Mouse (Mus musculus) limb, embryonic 15.5 days (tissue): ENCODE measurements around the gene Ubash3b. TPM values are rescaled to one million over a fixed set of nuclear protein-coding genes. Genes with fewer than 3 reads are reported as not detected.

Experiments used
- ATAC-seq: fragments of 200-750 bp; cut with Nextera tagmentation; 2 replicates; pipeline ENCODE4 v1.8.0; 2017; ENCODE audit warnings: low read depth, moderate TSS enrichment; ENCODE audit not compliant: insufficient number of reproducible peaks, low FRiP score, low TSS enrichment
- H3K27ac ChIP-seq: fragments of 300-500 bp; sonication (generic); 2 replicates; pipeline ENCODE4 v1.5.1; 2015; ENCODE audit warnings: moderate library complexity, mild to moderate bottlenecking, inconsistent platforms
- H3K27me3 ChIP-seq: fragments of 300-500 bp; sonication (generic); 2 replicates; pipeline ENCODE4 v1.6.1; 2015; ENCODE audit warnings: inconsistent platforms
- H3K36me3 ChIP-seq: fragments of 300-500 bp; sonication (generic); 2 replicates; pipeline ENCODE4 v1.6.1; 2015; ENCODE audit warnings: inconsistent platforms
- H3K4me1 ChIP-seq: fragments of 300-500 bp; sonication (generic); 2 replicates; pipeline ENCODE4 v1.6.1; 2015; ENCODE audit warnings: inconsistent platforms
- H3K4me2 ChIP-seq: fragments of 300-500 bp; sonication (generic); 2 replicates; pipeline ENCODE4 v1.6.1; 2015; ENCODE audit warnings: mild to moderate bottlenecking, inconsistent platforms
- H3K4me3 ChIP-seq: fragments of 300-500 bp; sonication (generic); 2 replicates; pipeline ENCODE4 v1.5.1; 2015; ENCODE audit warnings: mild to moderate bottlenecking, inconsistent platforms
- H3K9ac ChIP-seq: fragments of 300-500 bp; sonication (generic); 2 replicates; pipeline ENCODE4 v1.6.1; 2015; ENCODE audit warnings: inconsistent platforms
- H3K9me3 ChIP-seq: fragments of 300-500 bp; sonication (generic); 2 replicates; pipeline ENCODE4 v1.6.1; 2016; ENCODE audit warnings: inconsistent platforms
- WGBS: fragments of 180-500 bp; shearing (Covaris S2); methylation state at CpG from one replicate; pipeline ENCODE4 v1.1.7; 2015; 5-methylcytosine and 5-hydroxymethylcytosine counted together
- polyA plus RNA-seq: library from polyadenylated mRNA; unstranded; fragments of >200 nt; fragmentation: Nextera tagmentation; extraction: Ambion mirVana; gene quantifications from 2 replicates; pipeline ENCODE4 v1.2.1, GENCODE M21; 2015

The Ubash3b gene
- polyA plus RNA-seq, 1 experiment from 2014 or later: 6.8 TPM

DNA sequence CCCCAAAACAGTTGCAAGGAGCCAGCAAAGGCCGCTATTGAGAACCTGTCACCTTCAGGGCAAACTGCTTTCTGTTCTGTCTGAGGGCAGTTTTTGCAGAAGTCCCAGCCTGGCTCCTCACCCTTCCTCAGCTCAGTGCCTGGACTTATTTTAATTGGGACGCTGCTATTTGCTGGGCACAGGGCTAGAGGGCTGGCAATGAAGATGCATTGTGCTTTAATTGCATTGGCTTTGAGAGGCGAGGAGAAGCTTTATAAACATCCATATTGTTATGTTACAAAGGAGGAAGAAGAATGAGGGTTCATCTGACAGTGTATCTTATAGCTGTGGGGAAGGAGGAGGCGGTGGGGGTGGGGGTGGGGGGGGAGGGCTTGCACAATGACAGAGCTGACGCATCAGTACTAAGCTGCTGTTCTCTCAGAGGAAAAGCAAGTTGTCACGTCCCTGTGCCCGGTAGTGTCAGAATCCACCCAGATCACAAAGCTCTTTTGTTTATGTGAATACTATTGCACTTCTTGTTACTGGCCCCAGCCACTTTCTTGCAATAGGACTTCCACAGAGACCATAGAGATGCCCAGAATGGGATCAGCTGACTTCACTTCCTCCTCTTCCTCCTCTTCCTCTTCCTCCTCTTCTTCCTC lies 841 bp downstream of the Ubash3b start:
- no peak overlapping the region for H3K27ac ChIP-seq
- 55% methylated on average over 7 of the region's 7 CpGs for WGBS
- no peak for ATAC-seq

DNA sequence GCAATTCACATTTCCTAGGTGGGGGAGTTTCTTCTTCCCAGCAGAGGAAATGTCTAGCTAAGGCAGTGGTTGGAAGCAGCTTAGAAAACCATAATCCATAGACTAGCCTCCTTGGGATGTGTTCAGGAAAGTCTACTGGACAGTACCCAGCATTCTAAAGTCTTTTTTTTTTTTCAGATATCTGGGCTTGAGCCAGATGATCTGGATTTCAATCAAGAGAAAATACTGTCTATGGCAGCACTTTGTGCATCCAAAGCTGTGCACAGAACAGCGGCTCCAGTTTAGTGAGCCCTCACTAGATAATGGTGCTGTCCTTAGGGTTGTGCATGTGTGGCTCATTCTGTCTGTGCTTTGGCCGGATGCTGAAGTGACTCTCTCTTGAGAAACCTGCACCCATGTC lies 2.3 kb downstream of the Ubash3b start:
- H3K27ac ChIP-seq: no peak overlapping the region

More for the DNA sequence above, 841 bp downstream of the Ubash3b start:
- Histone ChIP-seq H3K9ac (no peak overlapping the region), H3K4me1 (peaks cover 20% of the 10 kb centered on the region), H3K36me3 (no peaks in the 10 kb centered on the region), H3K27me3 (peaks cover 20% of the 10 kb centered on the region; the same call in 1 of the 2 replicates), H3K4me2 (no peak overlapping the region), H3K4me3 (no peak overlapping the region), H3K9me3 (no peaks in the 10 kb centered on the region)

DNA sequence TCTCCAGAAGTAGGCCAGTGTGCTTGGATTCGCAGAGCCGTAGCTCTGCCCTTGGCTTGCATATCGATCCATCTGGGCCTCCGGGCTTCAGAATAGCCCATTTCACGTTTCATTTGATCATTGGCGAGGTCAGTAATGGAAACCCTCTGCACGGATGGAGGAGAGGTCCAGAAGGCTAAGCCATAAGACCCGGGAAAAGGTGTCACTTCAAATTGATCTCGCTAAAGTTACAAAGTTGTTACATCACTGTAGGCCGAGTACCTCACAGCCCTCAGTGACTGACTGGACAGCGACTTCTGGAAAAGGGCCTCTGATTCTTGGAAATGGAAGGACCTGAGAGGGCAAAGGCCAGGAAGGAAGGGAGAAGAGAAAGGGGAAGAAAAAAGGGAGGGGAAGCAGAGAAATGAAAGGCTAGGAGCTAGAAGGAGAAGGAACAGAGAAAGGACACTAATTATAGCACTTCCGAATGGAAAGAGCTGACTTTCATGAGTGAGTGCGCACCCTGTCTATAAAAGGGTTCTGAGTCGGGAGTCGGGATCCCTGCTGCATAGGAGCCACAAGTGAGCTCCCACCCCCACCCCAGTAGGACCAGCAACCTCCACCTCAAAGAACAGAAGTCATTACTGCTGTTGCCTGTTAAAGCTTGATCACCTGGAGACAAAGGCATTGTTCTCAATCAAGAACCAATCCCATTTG lies 3.5 kb downstream of the Ubash3b start:
- WGBS: 17% methylated on average over 15 of the region's 15 CpGs
- H3K4me3 ChIP-seq: peak overlapping the region; percentile 83
- H3K27ac ChIP-seq: peak overlapping the region; percentile 82; the same call in 1 of the 2 replicates
- no peaks in the 10 kb centered on the region for H3K9me3 ChIP-seq
- peaks cover 24% of the 10 kb centered on the region for H3K27me3 ChIP-seq
- H3K9ac ChIP-seq: peak overlapping the region; percentile 63; the same call in 1 of the 2 replicates
- peak overlapping the region; percentile 72 for H3K4me2 ChIP-seq
- peaks cover 21% of the 10 kb centered on the region for H3K4me1 ChIP-seq
- H3K36me3 ChIP-seq: no peaks in the 10 kb centered on the region
- ATAC-seq: no peak

More for the DNA sequence above, 2.3 kb downstream of the Ubash3b start:
- Histone ChIP-seq H3K27me3 (peaks cover 24% of the 10 kb centered on the region), H3K4me2 (no peak overlapping the region), H3K36me3 (no peaks in the 10 kb centered on the region), H3K4me3 (no peak overlapping the region), H3K4me1 (peaks cover 20% of the 10 kb centered on the region), H3K9ac (no peak overlapping the region), H3K9me3 (no peaks in the 10 kb centered on the region)
- WGBS: 90% methylated on average over 2 of the region's 2 CpGs
- no peak for ATAC-seq

DNA sequence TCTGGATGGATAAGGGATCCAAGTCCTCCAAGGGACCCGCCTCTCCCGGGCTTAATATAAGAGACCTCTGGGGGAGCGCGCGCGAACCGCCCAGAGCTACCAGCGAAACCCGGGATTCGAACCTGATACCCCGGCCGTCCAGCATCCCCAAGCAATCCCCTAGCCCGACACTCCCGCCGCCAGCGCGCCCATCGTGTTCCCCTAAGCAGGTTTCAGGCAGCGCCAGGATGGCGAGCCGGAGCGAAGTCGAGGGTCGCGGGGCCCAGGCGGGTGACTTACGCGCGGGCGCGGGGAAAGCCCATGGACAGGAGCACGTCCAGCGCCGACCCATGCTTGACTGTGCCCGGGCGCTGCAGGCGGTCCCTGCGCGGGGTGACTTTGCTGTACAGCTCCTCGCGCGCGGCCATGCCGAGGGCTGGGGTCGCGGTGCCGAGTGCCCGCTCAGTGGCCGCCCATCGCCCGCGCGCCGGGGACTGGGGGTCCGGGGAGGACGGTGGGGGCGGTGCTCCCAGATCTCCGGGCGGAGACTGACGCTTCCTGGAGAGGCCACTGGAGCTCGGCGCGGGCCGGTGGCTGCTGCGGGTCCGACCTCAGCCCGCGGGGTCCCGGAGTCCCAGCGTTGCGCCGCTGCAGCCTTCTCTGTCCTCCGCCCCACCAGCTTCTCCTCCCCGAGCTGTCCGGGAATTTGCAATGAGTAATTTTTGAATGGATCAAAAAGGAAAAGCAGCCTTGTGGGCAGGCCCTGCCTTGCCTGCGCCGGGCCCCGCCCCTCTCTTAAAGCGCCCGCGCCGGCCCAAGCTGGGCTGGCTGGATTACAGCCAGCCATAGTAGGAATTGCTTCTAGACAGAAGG lies 4.3 kb downstream of the Ubash3b start:
- ATAC-seq: peak; percentile 79
- H3K27me3 ChIP-seq: peaks cover 24% of the 10 kb centered on the region
- H3K9ac ChIP-seq: peak overlapping the region; percentile 63
- peak overlapping the region; percentile 82 for H3K27ac ChIP-seq
- H3K4me2 ChIP-seq: peak overlapping the region; percentile 72
- H3K4me3 ChIP-seq: peak overlapping the region; percentile 83
- peaks cover 26% of the 10 kb centered on the region for H3K4me1 ChIP-seq
- no peaks in the 10 kb centered on the region for H3K9me3 ChIP-seq
- under 1% methylated on average over 81 of the region's 82 CpGs for WGBS
- no peaks in the 10 kb centered on the region for H3K36me3 ChIP-seq

- peak overlapping the region; percentile 63 for H3K9ac ChIP-seq
- peak overlapping the region; percentile 72 for H3K4me2 ChIP-seq
- ATAC-seq: no peak
- WGBS: 0% methylated on average over 19 of the region's 20 CpGs
- H3K4me3 ChIP-seq: peak overlapping the region; percentile 83
- peaks cover 24% of the 10 kb centered on the region for H3K27me3 ChIP-seq
- no peaks in the 10 kb centered on the region for H3K36me3 ChIP-seq
- no peaks in the 10 kb centered on the region for H3K9me3 ChIP-seq
- H3K27ac ChIP-seq: no peak overlapping the region
- H3K4me1 ChIP-seq: peaks cover 26% of the 10 kb centered on the region
Measured at GRCm38 (mm10) chr9:41156720-41157019, 4.8 kb downstream of the Ubash3b start.

GRCm38 (mm10) chr9:41156006-41156719 lies 5.3 kb downstream of the Ubash3b start:
- Histone ChIP-seq H3K9ac (peak overlapping the region; percentile 63; the same call in 1 of the 2 replicates), H3K36me3 (no peaks in the 10 kb centered on the region), H3K4me3 (peak overlapping the region; percentile 83), H3K9me3 (no peaks in the 10 kb centered on the region), H3K27ac (no peak overlapping the region), H3K27me3 (peaks cover 24% of the 10 kb centered on the region), H3K4me2 (peak overlapping the region; percentile 72), H3K4me1 (peaks cover 26% of the 10 kb centered on the region)
- 20% methylated on average over 20 of the region's 20 CpGs for WGBS
- no peak for ATAC-seq

- H3K9ac ChIP-seq: no peak overlapping the region
- H3K27me3 ChIP-seq: peaks cover 22% of the 10 kb centered on the region
- ATAC-seq: no peak
- H3K9me3 ChIP-seq: no peaks in the 10 kb centered on the region
- peaks cover 26% of the 10 kb centered on the region for H3K4me1 ChIP-seq
- H3K4me3 ChIP-seq: no peak overlapping the region
- H3K36me3 ChIP-seq: no peaks in the 10 kb centered on the region
- H3K27ac ChIP-seq: no peak overlapping the region
- WGBS: 96% methylated on average over 1 of the region's 1 CpGs
- no peak overlapping the region for H3K4me2 ChIP-seq
Measured at GRCm38 (mm10) chr9:41153979-41154378, 7.5 kb downstream of the Ubash3b start.

GRCm38 (mm10) chr9:41153050-41153449 lies 8.4 kb downstream of the Ubash3b start:
- Histone ChIP-seq H3K4me3 (no peak overlapping the region), H3K4me2 (no peak overlapping the region), H3K27ac (no peak overlapping the region), H3K27me3 (peaks cover 17% of the 10 kb centered on the region), H3K36me3 (no peaks in the 10 kb centered on the region), H3K9ac (no peak overlapping the region), H3K4me1 (peaks cover 25% of the 10 kb centered on the region), H3K9me3 (no peaks in the 10 kb centered on the region)
- no peak for ATAC-seq
- 34% methylated on average over 5 of the region's 5 CpGs for WGBS

DNA sequence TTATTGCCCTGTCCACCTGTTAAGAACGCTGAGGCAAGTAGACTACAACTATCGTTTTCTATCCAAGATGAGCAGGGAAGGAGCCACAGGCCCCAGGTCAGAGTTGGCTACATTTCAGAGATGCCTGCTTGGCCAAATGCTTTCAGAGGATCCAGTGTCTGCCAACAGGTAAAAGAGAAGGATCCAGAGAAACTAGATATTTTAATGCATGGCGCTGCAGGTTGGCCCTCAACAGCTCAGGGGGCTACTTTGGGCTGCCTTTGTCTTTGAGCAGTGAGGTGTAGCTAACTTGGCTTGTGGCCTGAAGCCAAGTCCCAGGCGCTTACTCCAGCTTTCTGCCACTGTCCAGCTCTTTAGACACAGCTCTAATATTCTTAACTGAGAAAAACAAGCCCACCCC lies 10.0 kb downstream of the Ubash3b start:
- WGBS: 81% methylated on average over 4 of the region's 4 CpGs
- no peaks in the 10 kb centered on the region for H3K36me3 ChIP-seq
- peaks cover 9% of the 10 kb centered on the region for H3K27me3 ChIP-seq
- ATAC-seq: no peak
- no peak overlapping the region for H3K4me3 ChIP-seq
- no peaks in the 10 kb centered on the region for H3K9me3 ChIP-seq
- no peak overlapping the region for H3K4me2 ChIP-seq
- H3K4me1 ChIP-seq: peaks cover 17% of the 10 kb centered on the region
- H3K9ac ChIP-seq: no peak overlapping the region
- H3K27ac ChIP-seq: no peak overlapping the region

DNA sequence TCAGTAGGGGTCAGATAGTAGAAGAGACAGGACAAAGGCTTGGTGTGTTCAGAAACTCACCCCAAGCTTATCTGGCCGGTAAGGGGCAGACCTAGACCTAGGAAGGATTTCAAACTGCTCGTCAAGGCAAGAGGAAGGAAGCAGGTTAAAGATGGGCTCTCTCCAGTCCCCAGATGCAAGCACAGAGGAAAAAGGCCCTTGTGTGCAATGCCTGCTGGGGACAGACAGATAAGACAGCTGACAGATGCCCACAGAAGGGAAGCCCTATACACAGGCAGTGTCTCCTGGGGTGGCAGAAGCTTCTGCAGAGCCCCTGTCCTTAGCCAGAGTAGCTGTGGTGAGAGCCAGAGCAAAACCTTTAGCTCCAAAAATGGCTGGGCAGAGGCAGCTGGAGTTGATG lies 11.6 kb downstream of the Ubash3b start:
- Histone ChIP-seq H3K4me2 (no peak overlapping the region), H3K27me3 (no peaks in the 10 kb centered on the region), H3K9me3 (no peaks in the 10 kb centered on the region), H3K4me1 (peaks cover 10% of the 10 kb centered on the region), H3K9ac (no peak overlapping the region), H3K4me3 (no peak overlapping the region), H3K36me3 (no peaks in the 10 kb centered on the region), H3K27ac (no peak overlapping the region)
- no peak for ATAC-seq
- 75% methylated on average over 2 of the region's 2 CpGs for WGBS

- H3K9me3 ChIP-seq: no peaks in the 10 kb centered on the region
- no peak overlapping the region for H3K9ac ChIP-seq
- no peaks in the 10 kb centered on the region for H3K27me3 ChIP-seq
- 67% methylated on average over 6 of the region's 6 CpGs for whole genome bisulfite sequencing
- no peaks in the 10 kb centered on the region for H3K36me3 ChIP-seq
- no peak overlapping the region for H3K27ac ChIP-seq
- H3K4me2 ChIP-seq: no peak overlapping the region
- H3K4me1 ChIP-seq: peaks cover 10% of the 10 kb centered on the region
- ATAC-seq: no peak
- no peak overlapping the region for H3K4me3 ChIP-seq
Measured at GRCm38 (mm10) chr9:41149079-41149676, 12.3 kb downstream of the Ubash3b start.
